Mouse (Mus musculus): ENCODE measurements around the gene Mgat5b. TPM values are rescaled to one million over a fixed set of nuclear protein-coding genes. Genes with fewer than 3 reads are reported as not detected.

Mgat5b gene
- total and polyA plus RNA-seq, 3 experiments = 0.16 TPM; not detected in 2

GRCm38 (mm10) chr11:116974341-116974740 lies 55.7 kb downstream of the Mgat5b start:
- Histone ChIP-seq H3K27me3 (ENCODE audit: insufficient read depth, low read length) (peaks cover 28% of the 10 kb centered on the region), H3K9me3 (replicated peaks) (no peaks in the 10 kb centered on the region), H3K36me3 (replicated peaks) (no peaks in the 10 kb centered on the region), H3K4me3 (ENCODE audit: low read depth, low read length) (no peak overlapping the region), H3K4me1 (ENCODE audit: insufficient read depth, low read depth, low read length) (no peaks in the 10 kb centered on the region)
- ATAC-seq (ENCODE audit: extremely low read depth, insufficient number of reproducible peaks, low FRiP score, poor library complexity, severe bottlenecking) (no peak), DNase-seq (ENCODE audit: low spot score) (no peak)
- TF ChIP-seq TAL1 (conservative IDR thresholded peaks at IDR 0.05; ENCODE audit: low read depth, low read length) (no peak), GATA1 (IDR thresholded peaks at IDR 0.05; ENCODE audit: borderline replicate concordance, low read length) (no peak), GATA2 (IDR thresholded peaks at IDR 0.05; ENCODE audit: borderline replicate concordance, low read depth, low read length) (no peak), CTCF (IDR thresholded peaks at IDR 0.05; ENCODE audit: low read depth, low read length) (no peak), POLR2AphosphoS5 (IDR thresholded peaks at IDR 0.05; ENCODE audit: insufficient replicate concordance, low read depth, low read length) (no peak)

GRCm38 (mm10) chr11:116980313-116980712 lies 61.6 kb downstream of the Mgat5b start:
- no peaks in the 10 kb centered on the region for H3K36me3 ChIP-seq (replicated peaks)
- no peak for TF ChIP-seq CTCF (IDR thresholded peaks at IDR 0.05; ENCODE audit: low read depth, low read length)
- no peak for TF ChIP-seq GATA2 (IDR thresholded peaks at IDR 0.05; ENCODE audit: borderline replicate concordance, low read depth, low read length)
- no peak for TF ChIP-seq TAL1 (conservative IDR thresholded peaks at IDR 0.05; ENCODE audit: low read depth, low read length)
- TF ChIP-seq POLR2AphosphoS5 (IDR thresholded peaks at IDR 0.05; ENCODE audit: insufficient replicate concordance, low read depth, low read length) = no peak
- TF ChIP-seq GATA1 (IDR thresholded peaks at IDR 0.05; ENCODE audit: borderline replicate concordance, low read length) = no peak
- no peaks in the 10 kb centered on the region for H3K9me3 ChIP-seq (replicated peaks)
- H3K27me3 ChIP-seq (ENCODE audit: insufficient read depth, low read length) = peaks cover 29% of the 10 kb centered on the region
- H3K4me3 ChIP-seq (ENCODE audit: low read depth, low read length) = no peak overlapping the region
- H3K4me1 ChIP-seq (ENCODE audit: insufficient read depth, low read depth, low read length) = no peaks in the 10 kb centered on the region
- DNase-seq (ENCODE audit: low spot score) = no peak
- ATAC-seq (ENCODE audit: extremely low read depth, insufficient number of reproducible peaks, low FRiP score, poor library complexity, severe bottlenecking) = no peak

GRCm38 (mm10) chr11:116982543-116982942 lies 63.9 kb downstream of the Mgat5b start:
- Histone ChIP-seq H3K36me3 (replicated peaks) (no peaks in the 10 kb centered on the region), H3K27me3 (ENCODE audit: insufficient read depth, low read length) (peaks cover 38% of the 10 kb centered on the region), H3K4me3 (ENCODE audit: low read depth, low read length) (no peak overlapping the region), H3K4me1 (ENCODE audit: insufficient read depth, low read depth, low read length) (no peaks in the 10 kb centered on the region), H3K9me3 (replicated peaks) (no peaks in the 10 kb centered on the region)
- TF ChIP-seq CTCF (IDR thresholded peaks at IDR 0.05; ENCODE audit: low read depth, low read length) (no peak), TAL1 (conservative IDR thresholded peaks at IDR 0.05; ENCODE audit: low read depth, low read length) (no peak), GATA1 (IDR thresholded peaks at IDR 0.05; ENCODE audit: borderline replicate concordance, low read length) (no peak), GATA2 (IDR thresholded peaks at IDR 0.05; ENCODE audit: borderline replicate concordance, low read depth, low read length) (no peak), POLR2AphosphoS5 (IDR thresholded peaks at IDR 0.05; ENCODE audit: insufficient replicate concordance, low read depth, low read length) (no peak)
- ATAC-seq (ENCODE audit: extremely low read depth, insufficient number of reproducible peaks, low FRiP score, poor library complexity, severe bottlenecking) (no peak), DNase-seq (ENCODE audit: low spot score) (no peak)

- TF ChIP-seq GATA1 (IDR thresholded peaks at IDR 0.05; ENCODE audit: borderline replicate concordance, low read length) = no peak
- TF ChIP-seq GATA2 (IDR thresholded peaks at IDR 0.05; ENCODE audit: borderline replicate concordance, low read depth, low read length) = no peak
- TF ChIP-seq CTCF (IDR thresholded peaks at IDR 0.05; ENCODE audit: low read depth, low read length) = no peak
- no peaks in the 10 kb centered on the region for H3K4me1 ChIP-seq (ENCODE audit: insufficient read depth, low read depth, low read length)
- H3K36me3 ChIP-seq (replicated peaks) = no peaks in the 10 kb centered on the region
- no peak for ATAC-seq (ENCODE audit: extremely low read depth, insufficient number of reproducible peaks, low FRiP score, poor library complexity, severe bottlenecking)
- H3K4me3 ChIP-seq (ENCODE audit: low read depth, low read length) = no peak overlapping the region
- no peaks in the 10 kb centered on the region for H3K9me3 ChIP-seq (replicated peaks)
- peaks cover 36% of the 10 kb centered on the region for H3K27me3 ChIP-seq (ENCODE audit: insufficient read depth, low read length)
- DNase-seq (ENCODE audit: low spot score) = no peak
These were observed 67.1 kb downstream of the Mgat5b start for GRCm38 (mm10) chr11:116985504-116986385.

- Histone ChIP-seq H3K36me3 (replicated peaks) (no peaks in the 10 kb centered on the region), H3K4me1 (ENCODE audit: insufficient read depth, low read depth, low read length) (no peaks in the 10 kb centered on the region), H3K9me3 (replicated peaks) (no peaks in the 10 kb centered on the region), H3K4me3 (ENCODE audit: low read depth, low read length) (no peak overlapping the region), H3K27me3 (ENCODE audit: insufficient read depth, low read length) (peaks cover 45% of the 10 kb centered on the region)
- ATAC-seq (ENCODE audit: extremely low read depth, insufficient number of reproducible peaks, low FRiP score, poor library complexity, severe bottlenecking) = no peak
- DNase-seq (ENCODE audit: low spot score) = no peak
- TF ChIP-seq TAL1 (conservative IDR thresholded peaks at IDR 0.05; ENCODE audit: low read depth, low read length) (no peak), GATA2 (IDR thresholded peaks at IDR 0.05; ENCODE audit: borderline replicate concordance, low read depth, low read length) (no peak), POLR2AphosphoS5 (IDR thresholded peaks at IDR 0.05; ENCODE audit: insufficient replicate concordance, low read depth, low read length) (no peak), CTCF (IDR thresholded peaks at IDR 0.05; ENCODE audit: low read depth, low read length) (no peak), GATA1 (IDR thresholded peaks at IDR 0.05; ENCODE audit: borderline replicate concordance, low read length) (no peak)
These were observed 69.5 kb downstream of the Mgat5b start for GRCm38 (mm10) chr11:116988131-116988530.

GRCm38 (mm10) chr11:116990231-116990630 lies 71.6 kb downstream of the Mgat5b start:
- Histone ChIP-seq H3K27me3 (ENCODE audit: insufficient read depth, low read length) (peaks cover 55% of the 10 kb centered on the region), H3K4me3 (ENCODE audit: low read depth, low read length) (no peak overlapping the region), H3K9me3 (replicated peaks) (no peaks in the 10 kb centered on the region), H3K36me3 (replicated peaks) (no peaks in the 10 kb centered on the region), H3K4me1 (ENCODE audit: insufficient read depth, low read depth, low read length) (no peaks in the 10 kb centered on the region)
- DNase-seq (ENCODE audit: low spot score) = no peak
- ATAC-seq (ENCODE audit: extremely low read depth, insufficient number of reproducible peaks, low FRiP score, poor library complexity, severe bottlenecking) = no peak
- TF ChIP-seq CTCF (IDR thresholded peaks at IDR 0.05; ENCODE audit: low read depth, low read length) = no peak
- TF ChIP-seq POLR2AphosphoS5 (IDR thresholded peaks at IDR 0.05; ENCODE audit: insufficient replicate concordance, low read depth, low read length) = no peak
- TF ChIP-seq GATA1 (IDR thresholded peaks at IDR 0.05; ENCODE audit: borderline replicate concordance, low read length) = no peak
- TF ChIP-seq GATA2 (IDR thresholded peaks at IDR 0.05; ENCODE audit: borderline replicate concordance, low read depth, low read length) = no peak
- no peak for TF ChIP-seq TAL1 (conservative IDR thresholded peaks at IDR 0.05; ENCODE audit: low read depth, low read length)
